Mouse (Mus musculus): ENCODE data around the gene Lgals3bp.

Lgals3bp gene

GRCm38 (mm10) chr11:118364021-118364420 is 37.9 kb downstream of the Lgals3bp start:
- no peak for DNase-seq (ENCODE audit: low read depth, low spot score)

GRCm38 (mm10) chr11:118362971-118363518 is 38.8 kb downstream of the Lgals3bp start:
- DNase-seq (ENCODE audit: low read depth, low spot score): no peak

GRCm38 (mm10) chr11:118362501-118362900 is 39.4 kb downstream of the Lgals3bp start:
- no peak for DNase-seq (ENCODE audit: low read depth, low spot score)

- DNase-seq (ENCODE audit: low read depth, low spot score): no peak
Observed at GRCm38 (mm10) chr11:118360907-118361341, 41.0 kb downstream of the Lgals3bp start.

DNA sequence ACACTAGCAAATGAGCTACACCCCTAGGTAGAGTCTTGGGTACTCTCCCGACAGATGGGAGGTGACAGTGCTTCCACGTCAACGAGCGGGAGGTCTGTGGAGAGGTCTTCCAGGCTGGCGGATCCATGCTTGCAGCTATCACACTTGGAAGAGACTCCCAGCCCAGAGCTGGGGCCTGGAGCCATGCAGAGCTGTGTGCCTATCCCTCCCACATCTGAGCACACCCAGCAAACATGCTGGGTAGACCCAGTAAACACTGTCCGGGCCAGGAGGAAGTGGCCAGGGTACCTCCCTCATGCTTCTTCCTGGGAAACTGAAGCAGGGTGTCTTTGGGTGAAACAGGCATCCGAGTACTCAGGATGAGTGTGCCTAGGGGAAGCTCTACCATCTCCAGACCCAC is 41.4 kb downstream of the Lgals3bp start:
- no peak for DNase-seq (ENCODE audit: low read depth, low spot score)

GRCm38 (mm10) chr11:118355640-118356039 is 46.3 kb downstream of the Lgals3bp start, which contains the start of gene Timp2:
Timp2 (minus strand) TSS chr11:118355740.
- DNase-seq (ENCODE audit: low read depth, low spot score): no peak

DNA sequence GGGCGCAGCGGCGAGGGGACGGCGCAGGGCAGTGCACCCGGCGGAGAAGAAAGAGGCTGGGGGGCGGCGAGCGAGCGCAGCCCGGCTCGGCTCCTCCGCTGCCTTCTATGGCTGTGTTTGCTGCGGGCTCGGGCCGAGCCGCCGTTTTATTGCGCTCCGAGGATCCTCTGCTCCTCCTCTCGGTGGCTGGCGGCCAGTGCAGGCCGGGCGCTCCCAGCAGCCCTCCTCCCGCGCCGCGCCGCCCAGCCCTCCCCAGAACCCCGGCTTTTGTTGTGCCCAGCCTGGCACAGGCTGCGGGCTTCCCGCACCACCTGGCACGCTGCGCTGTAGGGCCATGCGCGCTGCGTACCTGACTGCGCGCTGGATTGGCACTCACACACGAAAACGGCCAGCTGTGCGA is 46.7 kb downstream of the Lgals3bp start:
- peak; percentile 79 for DNase-seq (ENCODE audit: low read depth, low spot score)

DNA sequence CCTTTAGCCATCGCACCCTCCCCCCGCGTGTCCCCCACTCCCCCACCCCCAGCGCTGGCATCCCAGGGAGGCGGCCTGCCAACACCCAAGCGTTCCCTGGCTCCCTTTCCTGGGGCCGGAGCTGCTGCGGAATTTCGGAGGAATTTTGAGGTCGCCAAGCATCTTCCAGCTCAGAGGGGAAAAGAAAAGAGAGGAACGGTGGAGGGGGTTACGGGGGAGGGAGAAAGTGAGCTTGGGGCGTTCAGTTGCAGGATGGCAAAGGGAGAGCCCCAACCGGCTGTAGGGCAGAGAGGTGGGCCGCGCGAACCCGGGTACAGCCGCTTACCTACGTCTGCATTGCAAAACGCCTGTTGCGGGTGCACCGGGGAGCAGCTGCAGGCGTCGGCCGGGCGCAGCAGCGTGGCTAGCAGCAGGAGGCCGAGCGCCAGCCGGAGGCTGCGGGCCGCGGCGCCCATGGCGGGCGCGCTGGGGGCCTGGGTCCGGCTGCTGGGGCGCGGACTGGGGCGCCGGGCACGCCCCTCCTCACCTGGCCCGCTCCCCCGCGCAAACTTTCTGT is 47.2 kb downstream of the Lgals3bp start:
- peak; percentile 33 for DNase-seq (ENCODE audit: low read depth, low spot score)

GRCm38 (mm10) chr11:118349494-118349893 is 52.4 kb downstream of the Lgals3bp start:
- no peak for DNase-seq (ENCODE audit: low read depth, low spot score)

DNA sequence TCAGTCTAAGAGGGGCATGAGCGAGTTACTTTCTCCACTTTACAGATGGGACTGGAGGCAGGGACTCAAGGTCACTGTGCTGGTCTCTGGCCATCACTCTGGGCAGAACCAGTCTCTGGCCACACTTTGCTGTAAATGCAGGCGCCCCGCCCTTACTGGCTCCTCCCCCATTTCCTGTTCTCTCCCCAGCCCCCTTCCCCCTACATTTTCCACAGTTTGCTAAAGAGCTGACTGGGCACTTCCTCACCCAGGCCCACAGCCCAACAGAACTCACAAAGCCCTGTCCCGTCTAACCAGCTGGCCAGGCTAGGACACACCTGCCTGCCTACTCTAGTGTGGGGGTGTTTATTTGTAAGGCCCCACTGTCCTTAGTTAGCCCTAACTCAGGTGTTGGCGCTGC is 53.0 kb downstream of the Lgals3bp start:
- peak; percentile 44 for DNase-seq (ENCODE audit: low read depth, low spot score)

DNA sequence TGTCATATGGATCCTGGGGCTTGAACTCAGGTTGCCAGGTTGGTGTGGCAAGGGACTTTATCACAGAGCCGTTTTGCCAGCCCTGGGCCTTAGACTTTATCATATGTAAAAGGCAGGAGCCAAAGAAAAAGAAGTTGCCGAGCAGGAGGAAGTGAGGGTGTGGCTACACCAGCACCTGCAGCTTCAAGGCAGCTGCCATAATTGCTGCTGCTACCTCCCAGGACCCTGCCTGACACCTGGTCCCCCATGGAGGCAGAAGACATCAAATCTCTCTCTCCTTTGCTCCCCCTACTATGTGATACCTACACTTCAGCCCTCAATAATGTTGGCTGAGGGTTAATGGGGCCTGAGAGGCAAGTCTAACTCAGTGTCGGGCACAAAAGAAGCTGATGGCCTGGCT is 53.5 kb downstream of the Lgals3bp start:
- no peak for DNase-seq (ENCODE audit: low read depth, low spot score)

GRCm38 (mm10) chr11:118347911-118348310 is 54.0 kb downstream of the Lgals3bp start:
- DNase-seq (ENCODE audit: low read depth, low spot score): no peak

GRCm38 (mm10) chr11:118347391-118347790 is 54.5 kb downstream of the Lgals3bp start:
- DNase-seq (ENCODE audit: low read depth, low spot score): no peak

DNA sequence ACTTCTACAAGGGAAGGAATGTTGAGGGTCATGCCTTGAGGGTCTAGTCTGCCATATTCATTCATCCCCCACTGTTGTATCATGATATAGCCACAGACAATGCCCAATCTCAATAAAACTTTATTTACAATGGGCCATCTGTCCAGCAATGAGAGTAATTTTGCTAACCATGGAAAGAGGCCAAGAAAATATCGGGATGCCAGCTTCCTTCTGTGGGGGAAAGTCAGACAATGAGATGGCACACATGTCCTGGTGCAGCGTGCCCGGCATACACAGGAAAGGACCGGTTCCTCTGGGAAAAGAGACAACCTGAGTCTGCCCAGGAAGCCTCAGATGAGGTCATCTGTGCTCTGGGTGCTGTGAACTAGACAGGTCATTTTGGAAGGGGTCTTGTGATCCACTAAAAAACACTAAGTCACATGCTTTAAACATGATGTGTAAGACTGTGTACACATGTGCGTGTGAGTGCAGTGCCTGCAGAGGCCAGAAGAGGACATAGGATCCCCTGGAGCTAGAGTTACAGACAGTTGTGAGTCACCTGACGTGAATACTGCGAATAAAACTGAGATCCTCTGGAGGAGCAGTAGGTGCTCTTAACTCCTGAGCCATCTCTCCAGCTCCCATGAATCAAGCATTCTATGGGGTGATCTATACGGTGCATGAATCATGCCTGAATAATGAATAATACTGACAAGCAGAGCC is 55.3 kb downstream of the Lgals3bp start:
- DNase-seq (ENCODE audit: low read depth, low spot score): no peak

DNA sequence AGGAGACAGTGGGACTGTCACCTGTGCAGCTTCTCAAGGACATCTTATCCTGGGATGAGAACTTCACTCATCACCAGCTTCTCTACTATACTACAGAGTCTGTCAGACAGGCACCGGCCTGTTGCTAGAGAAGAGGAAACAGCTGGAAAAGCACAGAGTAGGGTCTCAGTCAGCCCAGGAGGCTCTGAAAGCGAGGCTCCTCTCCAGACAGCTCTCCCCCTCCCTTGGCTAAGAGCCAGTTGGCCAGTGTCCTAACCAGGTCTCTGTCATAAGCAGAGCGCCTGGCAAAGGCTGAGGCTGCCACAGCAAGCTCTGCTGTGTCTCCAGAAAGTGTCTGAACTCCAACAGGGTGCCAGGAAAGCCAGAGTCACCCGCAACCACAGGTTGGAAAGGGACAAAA is 56.2 kb downstream of the Lgals3bp start:
- no peak for DNase-seq (ENCODE audit: low read depth, low spot score)

GRCm38 (mm10) chr11:118343629-118344028 is 58.3 kb downstream of the Lgals3bp start:
- no peak for DNase-seq (ENCODE audit: low read depth, low spot score)

Measured in R1 (cell line).